Mouse (Mus musculus) Patski (cell line): Measurements from ENCODE around the gene Slc44a5. TPM values are rescaled to one million over a fixed set of nuclear protein-coding genes. Genes with fewer than 3 reads are reported as not detected.

Experiments used
- ATAC-seq: fragments of 100-300 bp; one replicate; pipeline ENCODE4 v1.8.0; 2021
- CTCF ChIA-PET: fragments of 350-600 bp; sonication (Branson Sonifier 250); formaldehyde crosslinking; loops from one replicate; lab custom pipeline; 2022; ENCODE audit warnings: inconsistent platforms; lab: Charles Lee
- POLR2A ChIA-PET: fragments of 350-600 bp; sonication (Branson Sonifier 250); formaldehyde crosslinking; loops from one replicate; lab custom pipeline; 2022; ENCODE audit warnings: antibody characterized with exemption, inconsistent platforms; lab: Charles Lee
- DNase-seq: peaks from one replicate; pipeline ENCODE4 v3.0.0-alpha.2; 2011; ENCODE audit warnings: low read depth, low spot score
- H3K27me3 ChIP-seq: fragments of 371-371 bp; one replicate; pipeline ENCODE4 v1.5.1; 2021
- CTCF ChIP-seq: fragments of 100-300 bp; IDR thresholded peaks from one replicate; pipeline ENCODE4 v1.5.1; 2021
- in situ Hi-C: fragments of 300-500 bp; cut with MboI; formaldehyde crosslinking; loops from 3 replicates; pipeline ENCODE4 v1.11.1; 2018; ENCODE audit warnings: low pct_unique_long_range_greater_than_20kb, mixed read lengths
- polyA plus RNA-seq: library from polyadenylated mRNA; unstranded; gene quantifications from one replicate; pipeline ENCODE4 v1.2.3, GENCODE M21; 2021

The Slc44a5 gene
- polyA plus RNA-seq, 1 experiment from 2014 or later, result 5.0 TPM

- in situ Hi-C loops, result no loop called here
- ATAC-seq (no peak), DNase-seq (no peak)
- CTCF ChIA-PET, result interaction anchor here (0.5 kb wide), 1 partner anchor 236 kb away, joined by 3 read pairs; no protein-coding TSS in a partner anchor
- TF ChIP-seq CTCF, result no peak
- POLR2A ChIA-PET, result no interaction called here
- H3K27me3 ChIP-seq, result peaks cover 4% of the 10 kb centered on the region
Observed at GRCm38 (mm10) chr3:154285351-154285750, 312.1 kb downstream of the Slc44a5 start.

GRCm38 (mm10) chr3:154287217-154287616 is 314.0 kb downstream of the Slc44a5 start:
- in situ Hi-C loops, result no loop called here
- peaks cover 4% of the 10 kb centered on the region for H3K27me3 ChIP-seq
- ATAC-seq, result no peak
- ChIA-PET POLR2A (no interaction called here), CTCF (no interaction called here)
- DNase-seq, result no peak
- no peak for TF ChIP-seq CTCF

GRCm38 (mm10) chr3:154288429-154289069 is 315.3 kb downstream of the Slc44a5 start:
- in situ Hi-C loops, result no loop called here
- CTCF ChIA-PET, result interaction anchor here (1.0 to 1.9 kb wide), 3 partner anchors 10 to 282 kb away, joined by 3 to 6 read pairs (median 3); no protein-coding TSS in a partner anchor
- POLR2A ChIA-PET, result no interaction called here
- peaks cover 4% of the 10 kb centered on the region for H3K27me3 ChIP-seq
- DNase-seq (no peak), ATAC-seq (peak; percentile 41)
- TF ChIP-seq CTCF, result no peak

GRCm38 (mm10) chr3:154290351-154290750 is 317.1 kb downstream of the Slc44a5 start:
- H3K27me3 ChIP-seq, result no peaks in the 10 kb centered on the region
- ChIA-PET POLR2A (no interaction called here), CTCF (interaction anchor here (0.6 to 1.9 kb wide), 2 partner anchors 21 to 456 kb away, joined by 3 to 6 read pairs; no protein-coding TSS in a partner anchor)
- no peak for DNase-seq
- ATAC-seq, result no peak
- no peak for TF ChIP-seq CTCF
- in situ Hi-C loops, result no loop called here

GRCm38 (mm10) chr3:154292126-154292525 is 318.9 kb downstream of the Slc44a5 start:
- no peaks in the 10 kb centered on the region for H3K27me3 ChIP-seq
- no peak for ATAC-seq
- no peak for DNase-seq
- ChIA-PET CTCF (interaction anchor here (2.1 kb wide), 1 partner anchor 22 kb away, joined by 8 read pairs; no protein-coding TSS in a partner anchor), POLR2A (no interaction called here)
- no peak for TF ChIP-seq CTCF
- in situ Hi-C loops, result no loop called here

- DNase-seq, result no peak
- CTCF ChIA-PET, result interaction anchor here (1.4 to 2.1 kb wide), 3 partner anchors 24 to 279 kb away, joined by 3 to 8 read pairs (median 5); no protein-coding TSS in a partner anchor
- no peak for ATAC-seq
- no peak for TF ChIP-seq CTCF
- in situ Hi-C loops, result no loop called here
- POLR2A ChIA-PET, result no interaction called here
- H3K27me3 ChIP-seq, result no peaks in the 10 kb centered on the region
Observed at GRCm38 (mm10) chr3:154293839-154294490, 320.7 kb downstream of the Slc44a5 start.

- DNase-seq (no peak), ATAC-seq (no peak)
- no peaks in the 10 kb centered on the region for H3K27me3 ChIP-seq
- POLR2A ChIA-PET, result interaction anchor here (0.5 kb wide), 1 partner anchor 1550 kb away, joined by 3 read pairs; no protein-coding TSS in a partner anchor
- CTCF ChIA-PET, result interaction anchor here (1.4 kb wide), 1 partner anchor 277 kb away, joined by 5 read pairs; no protein-coding TSS in a partner anchor
- in situ Hi-C loops, result no loop called here
- TF ChIP-seq CTCF, result no peak
Observed at GRCm38 (mm10) chr3:154294924-154295834, 321.9 kb downstream of the Slc44a5 start.

- DNase-seq, result no peak
- ATAC-seq, result no peak
- ChIA-PET CTCF (no interaction called here), POLR2A (no interaction called here)
- TF ChIP-seq CTCF, result no peak
- H3K27me3 ChIP-seq, result no peaks in the 10 kb centered on the region
- in situ Hi-C loops, result no loop called here
Observed at GRCm38 (mm10) chr3:154297499-154297898, 324.3 kb downstream of the Slc44a5 start.

- CTCF ChIA-PET, result interaction anchor here (1.2 kb wide), 1 partner anchor 197 kb away, joined by 3 read pairs; no protein-coding TSS in a partner anchor
- ATAC-seq (no peak), DNase-seq (no peak)
- no peaks in the 10 kb centered on the region for H3K27me3 ChIP-seq
- TF ChIP-seq CTCF, result no peak
- POLR2A ChIA-PET, result no interaction called here
- in situ Hi-C loops, result no loop called here
Observed at GRCm38 (mm10) chr3:154298490-154298889, 325.3 kb downstream of the Slc44a5 start.

- no peak for DNase-seq
- no peak for TF ChIP-seq CTCF
- ATAC-seq, result no peak
- CTCF ChIA-PET, result interaction anchor here (0.7 kb wide), 1 partner anchor 272 kb away, joined by 3 read pairs; no protein-coding TSS in a partner anchor
- POLR2A ChIA-PET, result no interaction called here
- in situ Hi-C loops, result no loop called here
- peaks cover 3% of the 10 kb centered on the region for H3K27me3 ChIP-seq
Observed at GRCm38 (mm10) chr3:154300006-154300405, 326.8 kb downstream of the Slc44a5 start.
